Mouse (Mus musculus) ovary, postnatal 14 days (tissue): ENCODE results near the gene Gm3409.
"Not testable (repeated sequence)": the region's sequence is repeated elsewhere in the genome, so short reads cannot be mapped to it uniquely, and the experiment has no call there.

Experiments used
- DNase-seq: peaks from one replicate; pipeline ENCODE4 v3.0.0; 2022; ENCODE audit warnings: low spot score

Gm3409 gene

DNA sequence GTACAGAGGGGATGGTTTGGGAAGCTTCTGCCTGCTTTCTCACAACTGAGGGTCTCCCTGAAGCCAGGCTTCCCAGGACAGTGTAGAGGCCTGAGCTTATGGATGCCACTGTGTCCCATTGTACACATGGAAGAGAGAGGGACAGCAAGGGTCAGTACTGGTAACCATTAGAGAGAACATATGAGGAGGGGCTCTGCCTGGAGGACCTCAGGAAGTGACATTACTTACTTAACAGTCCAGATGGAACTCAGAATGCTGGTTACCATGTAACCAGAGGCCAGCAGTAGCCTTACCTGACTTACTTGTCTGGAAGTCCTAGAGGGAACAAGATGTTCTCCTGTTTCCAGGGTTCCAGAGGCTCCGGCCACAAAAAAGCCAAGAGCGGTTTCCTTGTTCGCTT lies at the start of gene Gm3409:
TSS of gene Gm3409 (plus strand) at position 301 of the 400 bp plus-strand sequence.
- DNase-seq = not testable (repeated sequence)

DNA sequence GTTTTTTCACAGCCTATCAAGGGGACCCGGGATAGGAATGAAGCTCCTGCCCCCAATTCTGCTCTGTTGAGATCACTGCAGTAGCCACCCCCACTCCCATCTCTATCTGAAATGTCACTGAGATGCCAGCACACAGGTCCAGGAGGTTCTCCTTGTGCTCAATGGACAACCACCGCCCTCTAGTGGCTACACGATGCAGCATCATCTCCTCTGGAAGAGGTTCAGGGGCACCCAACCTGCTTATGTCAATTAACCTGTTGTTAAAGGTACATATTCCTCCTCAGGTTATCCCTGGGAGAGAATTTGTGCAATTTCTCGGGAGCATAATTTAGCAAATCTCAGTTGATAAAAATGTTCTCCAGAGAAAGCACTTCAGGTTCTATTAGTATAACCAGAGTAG lies 48.5 kb upstream of the Gm3409 start:
- DNase-seq = peak; percentile 5

DNA sequence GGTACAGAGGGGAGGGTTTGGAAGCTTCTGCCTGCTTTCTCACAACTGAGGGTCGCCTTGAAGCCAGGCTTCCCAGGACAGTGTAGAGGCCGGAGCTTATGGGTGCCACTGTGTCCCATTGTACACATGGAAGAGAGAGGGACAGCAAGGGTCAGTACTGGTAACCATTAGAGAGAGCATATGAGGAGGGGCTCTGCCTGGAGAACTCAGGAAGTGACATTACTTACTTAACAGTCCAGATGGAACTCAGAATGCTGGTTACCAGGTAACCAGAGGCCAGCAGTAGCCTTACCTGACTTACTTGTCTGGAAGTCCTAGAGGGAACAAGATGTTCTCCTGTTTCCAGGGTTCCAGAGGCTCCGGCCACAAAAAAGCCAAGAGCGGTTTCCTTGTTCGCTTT lies 46.4 kb upstream of the Gm3409 start, which contains the start of gene Gm6370:
TSS of gene Gm6370 (plus strand) at position 301 of the 400 bp plus-strand sequence.
- not testable (repeated sequence) for DNase-seq

DNA sequence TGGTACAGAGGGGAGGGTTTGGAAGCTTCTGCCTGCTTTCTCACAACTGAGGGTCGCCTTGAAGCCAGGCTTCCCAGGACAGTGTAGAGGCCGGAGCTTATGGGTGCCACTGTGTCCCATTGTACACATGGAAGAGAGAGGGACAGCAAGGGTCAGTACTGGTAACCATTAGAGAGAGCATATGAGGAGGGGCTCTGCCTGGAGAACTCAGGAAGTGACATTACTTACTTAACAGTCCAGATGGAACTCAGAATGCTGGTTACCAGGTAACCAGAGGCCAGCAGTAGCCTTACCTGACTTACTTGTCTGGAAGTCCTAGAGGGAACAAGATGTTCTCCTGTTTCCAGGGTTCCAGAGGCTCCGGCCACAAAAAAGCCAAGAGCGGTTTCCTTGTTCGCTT lies 35.3 kb upstream of the Gm3409 start, which contains the start of gene 4930449I24Rik:
TSS of gene 4930449I24Rik (plus strand) at position 301 of the 400 bp plus-strand sequence.
- not testable (repeated sequence) for DNase-seq

DNA sequence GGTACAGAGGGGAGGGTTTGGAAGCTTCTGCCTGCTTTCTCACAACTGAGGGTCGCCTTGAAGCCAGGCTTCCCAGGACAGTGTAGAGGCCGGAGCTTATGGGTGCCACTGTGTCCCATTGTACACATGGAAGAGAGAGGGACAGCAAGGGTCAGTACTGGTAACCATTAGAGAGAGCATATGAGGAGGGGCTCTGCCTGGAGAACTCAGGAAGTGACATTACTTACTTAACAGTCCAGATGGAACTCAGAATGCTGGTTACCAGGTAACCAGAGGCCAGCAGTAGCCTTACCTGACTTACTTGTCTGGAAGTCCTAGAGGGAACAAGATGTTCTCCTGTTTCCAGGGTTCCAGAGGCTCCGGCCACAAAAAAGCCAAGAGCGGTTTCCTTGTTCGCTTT lies 23.6 kb upstream of the Gm3409 start, which contains the start of gene Gm3402:
TSS of gene Gm3402 (plus strand) at position 301 of the 400 bp plus-strand sequence.
- not testable (repeated sequence) for DNase-seq

DNA sequence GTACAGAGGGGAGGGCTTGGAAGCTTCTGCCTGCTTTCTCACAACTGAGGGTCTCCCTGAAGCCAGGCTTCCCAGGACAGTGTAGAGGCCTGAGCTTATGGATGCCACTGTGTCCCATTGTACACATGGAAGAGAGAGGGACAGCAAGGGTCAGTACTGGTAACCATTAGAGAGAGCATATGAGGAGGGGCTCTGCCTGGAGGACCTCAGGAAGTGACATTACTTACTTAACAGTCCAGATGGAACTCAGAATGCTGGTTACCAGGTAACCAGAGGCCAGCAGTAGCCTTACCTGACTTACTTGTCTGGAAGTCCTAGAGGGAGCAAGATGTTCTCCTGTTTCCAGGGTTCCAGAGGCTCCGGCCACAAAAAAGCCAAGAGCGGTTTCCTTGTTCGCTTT lies 11.9 kb upstream of the Gm3409 start, which contains the start of gene Gm3404:
TSS of gene Gm3404 (plus strand) at position 301 of the 400 bp plus-strand sequence.
- DNase-seq = not testable (repeated sequence)

DNA sequence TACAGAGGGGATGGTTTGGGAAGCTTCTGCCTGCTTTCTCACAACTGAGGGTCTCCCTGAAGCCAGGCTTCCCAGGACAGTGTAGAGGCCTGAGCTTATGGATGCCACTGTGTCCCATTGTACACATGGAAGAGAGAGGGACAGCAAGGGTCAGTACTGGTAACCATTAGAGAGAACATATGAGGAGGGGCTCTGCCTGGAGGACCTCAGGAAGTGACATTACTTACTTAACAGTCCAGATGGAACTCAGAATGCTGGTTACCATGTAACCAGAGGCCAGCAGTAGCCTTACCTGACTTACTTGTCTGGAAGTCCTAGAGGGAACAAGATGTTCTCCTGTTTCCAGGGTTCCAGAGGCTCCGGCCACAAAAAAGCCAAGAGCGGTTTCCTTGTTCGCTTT lies 18.4 kb downstream of the Gm3409 start, which contains the start of gene Gm3415:
TSS of gene Gm3415 (plus strand) at position 301 of the 400 bp plus-strand sequence.
- not testable (repeated sequence) for DNase-seq

DNA sequence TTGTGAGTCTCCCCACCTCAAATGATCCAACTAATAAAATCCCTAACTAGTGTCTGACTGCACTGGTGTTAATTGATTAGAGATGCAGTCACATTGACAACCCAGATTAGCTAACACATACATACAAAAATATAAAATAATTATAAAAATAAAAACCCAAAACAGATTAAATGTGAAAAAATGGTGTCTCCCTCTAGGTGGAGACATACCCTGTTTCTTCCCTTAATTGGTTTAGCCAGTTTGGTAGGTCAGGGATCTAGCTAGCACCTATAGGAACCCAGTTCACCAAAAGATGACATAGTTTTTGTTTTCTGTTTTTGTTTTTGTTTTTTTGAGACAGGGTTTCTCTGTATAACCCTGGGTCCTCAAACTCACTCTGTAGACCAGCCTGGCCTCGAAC lies 26.8 kb downstream of the Gm3409 start:
- no peak for DNase-seq

DNA sequence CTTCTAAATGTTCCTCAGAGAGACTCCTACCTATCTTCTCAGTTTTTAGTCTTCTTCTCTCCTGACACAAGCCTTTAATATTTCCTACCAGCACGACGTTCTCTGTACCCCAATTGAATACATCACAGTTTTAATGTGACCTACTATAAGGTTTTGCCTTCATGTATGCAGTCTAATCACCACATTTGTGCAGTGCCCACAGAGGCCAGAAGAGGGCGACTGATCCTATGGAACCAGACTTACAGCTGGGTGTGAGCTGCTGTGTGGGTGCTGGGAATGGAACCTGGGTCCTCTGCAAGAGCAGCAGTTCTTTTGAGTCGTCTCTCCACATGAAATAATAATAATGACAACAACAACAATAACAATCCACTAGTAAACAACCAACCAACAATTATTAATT lies 29.6 kb downstream of the Gm3409 start:
- no peak for DNase-seq

DNA sequence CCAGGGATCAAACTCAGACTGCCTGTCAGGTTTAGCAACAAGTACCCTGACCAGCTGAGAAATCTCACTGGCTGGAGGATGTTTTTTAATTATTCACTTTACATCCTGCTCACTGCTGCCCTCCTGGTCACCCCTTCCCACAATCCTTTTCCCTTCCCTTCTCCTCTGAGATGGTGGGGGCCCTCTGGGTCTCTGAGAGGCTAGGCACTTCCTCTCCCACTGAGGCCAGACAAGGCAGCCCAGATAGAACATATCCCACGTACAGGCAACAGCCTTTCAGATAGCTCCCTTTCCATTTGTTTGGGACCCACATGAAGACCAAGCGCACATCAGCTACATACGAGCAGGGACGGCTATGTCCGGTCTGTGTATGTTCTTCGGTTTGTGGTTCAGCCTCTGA lies 32.7 kb downstream of the Gm3409 start:
- DNase-seq = not testable (repeated sequence)

DNA sequence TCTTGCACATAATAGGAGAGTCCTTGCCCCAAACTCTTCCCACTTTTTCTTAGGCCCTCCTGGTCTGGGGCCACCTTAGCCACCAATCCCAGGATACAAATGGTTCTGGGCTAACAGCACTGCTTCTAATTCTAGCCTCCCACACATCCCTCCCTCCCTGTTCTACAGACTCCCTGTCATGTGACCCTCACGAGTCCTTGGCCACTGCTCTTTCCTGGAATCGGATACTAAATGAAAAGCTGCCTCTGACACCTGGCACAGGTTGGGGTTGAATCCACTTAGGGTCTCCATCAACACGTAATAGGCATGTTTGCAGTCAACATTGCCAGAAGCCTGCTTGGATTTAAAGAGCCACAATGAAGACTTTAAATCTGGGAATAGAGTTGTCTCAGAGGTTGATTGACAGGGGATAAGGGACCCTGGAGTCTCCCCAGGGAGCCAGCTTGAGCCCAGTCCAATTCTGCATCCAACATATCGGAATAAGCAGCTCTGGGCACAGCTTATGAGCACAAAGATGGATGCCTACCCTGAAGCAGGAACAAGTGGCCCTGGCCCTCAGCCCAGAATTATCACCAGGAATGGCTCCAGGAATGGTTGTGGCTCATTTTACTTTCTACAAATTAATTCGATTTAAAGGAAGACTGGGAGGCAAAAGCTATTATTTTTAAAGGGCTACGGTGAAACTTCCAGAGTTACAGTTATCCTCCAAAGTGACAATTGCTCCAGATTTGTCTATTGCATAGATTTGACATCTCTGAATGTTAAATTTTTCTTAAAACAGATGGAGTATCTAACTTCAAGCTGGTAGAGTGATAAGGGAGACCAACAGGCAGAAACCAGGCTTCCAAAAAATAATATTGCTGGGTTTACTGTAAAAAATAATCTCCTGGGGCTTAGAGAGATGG lies 34.6 kb downstream of the Gm3409 start:
- DNase-seq = not testable (repeated sequence)

DNA sequence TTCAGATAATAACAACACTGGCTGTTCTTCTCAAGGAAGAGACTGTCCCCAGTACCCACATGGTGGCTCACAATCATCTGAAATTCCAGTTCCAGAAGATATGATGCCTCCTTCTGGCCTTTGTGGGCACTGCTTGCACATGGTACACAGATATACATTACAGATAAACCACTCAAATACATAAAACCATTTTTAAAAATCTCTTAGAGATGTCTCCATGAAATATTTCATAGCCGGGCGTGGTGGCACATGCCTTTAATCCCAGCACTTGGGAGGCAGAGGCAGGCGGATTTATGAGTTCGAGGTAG lies 35.2 kb downstream of the Gm3409 start:
- not testable (repeated sequence) for DNase-seq

DNA sequence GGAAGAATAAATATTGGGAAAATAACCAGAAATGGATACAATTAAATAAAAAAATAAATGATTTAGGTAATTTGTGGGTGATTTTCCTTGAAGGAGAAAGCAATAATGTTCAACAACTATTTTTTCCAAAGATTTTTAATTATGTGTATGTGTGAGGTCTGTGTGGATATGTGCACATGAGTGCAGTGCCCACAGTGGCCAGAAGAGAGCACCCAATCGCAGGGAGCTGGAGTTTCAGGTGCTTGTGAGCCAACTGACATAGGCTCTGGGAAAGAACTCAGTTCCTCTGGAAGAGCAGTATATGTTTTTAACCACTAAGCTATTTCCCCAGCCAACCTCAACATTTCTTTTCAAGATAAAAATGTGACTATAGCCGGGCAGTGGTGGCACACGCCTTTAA lies 39.2 kb downstream of the Gm3409 start:
- DNase-seq = no peak

DNA sequence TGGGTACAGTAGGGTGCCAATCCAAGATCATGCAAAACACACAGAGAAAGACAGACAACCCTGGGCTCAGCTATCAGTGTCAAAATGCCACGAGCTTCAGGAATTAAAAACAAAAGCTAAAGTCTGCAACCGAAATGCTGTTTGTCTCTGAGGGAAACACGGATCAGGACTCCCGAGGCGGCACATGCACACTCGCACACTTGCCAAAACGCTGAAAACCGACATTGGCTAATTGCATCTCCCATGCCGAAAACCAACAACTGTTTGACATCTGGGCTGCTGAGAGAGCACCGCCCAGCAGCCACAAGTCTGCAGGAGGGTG lies 46.7 kb downstream of the Gm3409 start:
- no peak for DNase-seq

DNA sequence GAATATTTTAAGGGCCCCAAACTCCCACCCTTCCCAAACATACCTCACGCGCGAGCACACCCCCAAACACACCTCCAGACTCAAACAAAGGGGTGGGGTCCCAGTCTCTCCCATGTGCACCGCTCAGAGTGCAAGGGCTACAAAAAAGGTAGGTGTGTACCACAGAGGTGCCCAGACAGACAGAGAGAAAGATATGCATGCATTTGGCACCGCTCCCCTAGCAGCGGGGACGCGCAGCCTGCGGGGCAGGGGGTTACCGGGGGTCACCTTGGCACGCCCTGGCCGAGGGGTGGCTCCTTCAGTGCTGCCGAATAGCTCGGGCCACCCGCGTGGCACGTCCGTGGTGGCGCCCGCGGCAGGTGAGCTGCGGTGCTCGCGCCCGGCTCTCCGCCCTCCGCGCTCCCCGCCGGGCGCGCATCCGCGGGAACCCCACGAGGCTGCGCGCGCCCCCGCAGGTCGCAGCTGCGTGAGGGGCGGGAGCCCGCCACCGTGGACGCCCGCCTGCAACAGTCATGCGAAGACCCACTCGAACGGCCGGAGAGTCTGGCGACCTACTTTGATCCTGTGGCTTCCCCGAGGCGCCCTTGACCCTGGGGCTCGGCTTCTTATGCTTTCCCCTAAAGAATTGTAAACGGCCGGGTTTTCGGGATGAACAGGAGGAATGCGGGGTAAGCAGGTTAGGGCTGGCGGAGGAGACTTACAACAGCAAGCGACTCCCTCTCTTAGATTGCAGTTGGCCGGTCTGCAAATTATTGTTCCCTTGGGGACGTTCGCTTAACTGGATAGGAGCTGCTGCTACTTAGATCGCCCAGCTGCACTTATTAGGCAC lies 47.2 kb downstream of the Gm3409 start, which contains the start of gene Gpr12:
TSS of gene Gpr12 (minus strand) at position 762 of the 829 bp plus-strand sequence.
- no peak for DNase-seq

DNA sequence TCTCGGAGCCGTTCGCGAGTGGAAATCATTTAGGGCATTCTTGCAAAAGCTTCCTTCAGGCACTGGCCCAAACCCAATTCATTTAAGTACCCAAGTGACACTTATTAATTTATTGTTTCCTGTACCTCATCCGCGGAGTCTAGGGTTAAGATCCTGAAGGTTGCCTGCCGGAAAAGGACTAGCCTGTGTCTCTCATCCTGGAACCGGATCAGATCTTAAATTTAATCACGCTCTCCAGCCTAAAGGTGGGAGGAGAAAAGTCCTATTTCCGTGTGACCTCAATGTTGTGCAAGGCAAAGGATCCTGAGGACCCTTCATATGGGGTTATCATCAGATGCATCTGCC lies 47.8 kb downstream of the Gm3409 start:
- DNase-seq = no peak

DNA sequence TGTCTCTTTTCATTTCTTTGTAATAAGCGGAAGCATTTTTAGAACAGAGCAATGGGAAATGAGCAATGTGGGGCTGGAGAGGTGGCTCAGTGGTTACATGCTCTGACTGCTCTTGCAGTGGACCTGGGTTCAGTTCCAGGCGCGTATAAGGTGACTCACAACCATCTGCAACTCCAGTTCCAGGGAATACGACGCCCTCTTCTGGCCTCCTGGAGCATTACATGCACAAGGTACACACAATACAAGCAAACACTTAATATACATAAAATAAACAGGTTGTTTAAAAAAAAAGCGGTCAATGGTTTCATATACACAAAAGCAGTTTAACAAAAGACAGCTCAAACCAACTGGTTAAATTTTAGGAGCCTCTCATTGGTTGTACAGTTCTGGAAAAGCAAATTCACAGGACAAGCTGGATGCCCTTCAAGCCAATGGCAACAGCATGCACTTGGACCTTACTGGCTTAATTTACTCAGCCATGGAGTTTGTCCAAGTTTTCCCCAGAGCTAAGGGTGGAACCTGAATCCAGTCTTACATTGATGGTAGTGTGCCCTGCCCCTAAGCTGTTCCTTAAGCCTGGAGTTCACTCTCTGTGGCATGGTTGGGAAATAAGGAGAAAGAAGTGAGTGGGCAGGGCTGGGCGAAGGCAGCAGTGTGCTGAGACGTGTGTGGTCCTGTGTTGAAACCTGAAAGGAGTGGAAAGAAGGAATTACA lies 49.1 kb downstream of the Gm3409 start:
- no peak for DNase-seq
